Mouse (Mus musculus): ENCODE results near the gene Fbf1.

Fbf1 gene

DNA sequence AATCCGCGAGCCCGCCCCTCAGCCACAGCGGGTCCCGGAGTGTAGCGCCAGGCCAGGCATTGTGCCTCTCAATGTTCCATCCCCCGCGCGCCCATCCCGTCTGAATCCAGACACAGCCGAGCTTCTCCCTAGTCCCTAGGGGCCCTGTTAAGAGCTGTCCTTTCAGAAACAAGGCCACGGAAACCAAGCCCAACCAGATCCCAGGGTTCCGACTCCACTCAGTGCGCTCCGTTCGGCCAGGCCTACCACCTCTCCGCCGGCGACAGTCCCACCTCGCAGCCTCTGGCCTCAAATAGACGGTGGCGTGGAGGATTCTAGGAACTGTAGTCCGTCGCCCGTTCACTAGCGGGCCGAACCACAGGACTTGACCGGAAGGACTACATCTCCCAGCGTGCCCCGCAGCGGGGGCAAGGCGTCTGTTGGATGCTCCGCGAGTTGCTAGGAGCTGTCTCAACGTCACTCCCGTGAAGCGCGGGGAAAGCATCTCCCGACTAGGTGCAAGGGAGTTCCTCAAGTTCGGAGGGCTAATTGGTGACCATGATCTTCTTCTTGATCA lies at the start of gene Fbf1:
Fbf1 (minus strand) TSS at position 283 of the 556 bp plus-strand sequence.
- DNase-seq = peak; percentile 97

DNA sequence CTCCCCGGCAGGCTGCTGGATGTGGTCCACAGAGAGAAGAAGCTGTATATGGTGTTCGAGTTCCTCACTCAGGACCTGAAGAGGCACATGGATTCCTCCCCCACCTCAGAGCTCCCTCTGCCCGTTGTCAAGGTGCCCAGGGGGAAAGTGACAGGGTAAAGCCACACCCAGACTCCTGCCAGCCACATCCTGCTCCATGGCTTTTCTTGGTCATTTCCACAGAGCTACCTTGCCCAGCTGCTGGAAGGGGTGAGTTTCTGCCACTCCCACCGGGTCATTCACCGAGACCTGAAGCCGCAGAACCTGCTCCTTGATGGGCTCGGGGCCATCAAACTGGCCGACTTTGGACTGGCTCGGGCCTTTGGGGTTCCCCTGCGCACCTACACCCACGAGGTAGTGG lies 48.6 kb upstream of the Fbf1 start:
- DNase-seq = no peak

DNA sequence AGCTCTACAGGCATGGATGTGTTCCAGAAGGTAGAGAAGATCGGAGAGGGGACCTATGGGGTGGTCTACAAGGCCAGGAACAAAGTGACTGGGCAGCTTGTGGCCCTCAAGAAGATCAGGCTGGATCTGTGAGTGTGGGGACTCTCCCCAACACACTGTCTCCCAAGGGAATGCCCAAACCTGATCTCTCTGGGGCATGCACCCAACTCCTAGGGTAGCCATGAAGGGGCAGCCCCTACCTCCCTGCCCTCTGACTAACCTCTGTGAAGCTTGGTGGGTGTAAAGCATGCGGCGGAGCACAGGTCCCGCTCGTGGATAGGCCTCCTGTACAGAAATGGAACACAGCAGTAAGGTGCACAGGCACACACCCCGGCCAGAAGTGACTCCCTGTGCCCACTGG lies 48.0 kb upstream of the Fbf1 start:
- no peak for DNase-seq

DNA sequence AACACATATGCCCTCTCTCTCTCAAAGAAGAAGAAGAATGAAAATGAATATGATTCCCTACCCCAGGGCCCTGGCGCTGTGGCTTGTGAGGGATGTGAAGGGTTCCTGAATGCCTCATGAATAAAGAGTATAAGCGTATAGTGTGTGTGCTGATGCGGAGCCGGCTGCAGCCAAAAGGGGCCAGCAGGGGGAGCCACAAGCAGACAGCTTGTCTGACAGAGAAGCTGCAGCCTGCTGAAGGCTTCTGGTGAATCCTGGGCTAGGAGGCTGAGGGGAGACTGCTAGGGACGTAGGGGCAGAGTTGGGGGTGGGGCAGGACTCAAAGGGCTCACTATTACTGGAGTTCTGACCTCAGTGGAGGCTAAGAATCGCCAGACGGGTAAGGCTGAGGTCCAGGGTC lies 47.2 kb upstream of the Fbf1 start:
- DNase-seq = peak; percentile 44

DNA sequence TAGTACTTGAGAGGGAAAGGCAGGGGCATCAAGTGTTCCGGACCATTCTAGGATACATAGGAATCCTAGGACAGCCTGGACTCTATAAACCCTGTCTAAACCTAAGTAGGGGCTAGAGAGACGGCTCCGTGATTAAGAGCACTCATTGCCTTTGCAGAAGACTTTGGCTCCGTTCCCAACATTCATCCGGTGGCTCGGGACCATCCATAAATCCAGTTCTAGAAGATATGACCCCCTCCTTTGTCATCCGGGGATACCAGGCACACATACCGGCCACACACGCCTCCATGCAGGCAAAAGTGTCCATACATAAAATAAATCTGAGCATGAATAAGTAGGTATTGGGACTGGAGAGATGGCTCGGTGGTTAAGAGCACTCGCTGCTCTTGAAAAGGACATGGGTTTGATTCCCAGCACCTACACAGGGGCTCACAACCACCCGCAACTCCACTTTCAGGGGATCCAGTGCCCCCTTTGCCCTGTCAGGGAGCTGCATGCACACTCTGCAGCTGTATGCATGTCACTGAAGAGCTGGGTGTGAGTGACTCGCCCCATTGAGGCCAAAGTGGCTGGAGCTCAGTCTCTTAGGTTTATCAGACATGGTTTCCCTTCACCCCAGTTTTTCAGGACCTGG lies 46.0 kb upstream of the Fbf1 start:
- DNase-seq = no peak

DNA sequence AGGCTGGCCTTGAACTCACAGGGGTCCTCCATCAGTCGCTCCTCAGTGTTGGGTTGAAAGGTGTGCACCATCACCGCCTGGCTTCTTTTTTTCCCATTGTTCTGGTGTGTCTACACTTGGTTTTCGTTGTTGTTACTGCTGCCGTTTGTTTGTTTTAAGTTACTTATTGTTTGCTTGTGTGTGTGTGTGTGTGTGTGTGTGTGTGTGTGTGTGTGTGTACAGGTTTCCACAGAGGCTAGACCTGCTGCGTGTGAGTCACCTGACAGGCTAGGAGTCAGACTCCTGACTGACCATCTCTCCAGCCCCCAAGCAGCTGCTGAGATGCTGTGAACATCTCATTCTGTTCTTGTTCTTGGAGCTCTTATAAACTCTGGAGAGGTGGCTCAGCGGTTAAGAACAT lies 44.9 kb upstream of the Fbf1 start:
- DNase-seq = no peak

DNA sequence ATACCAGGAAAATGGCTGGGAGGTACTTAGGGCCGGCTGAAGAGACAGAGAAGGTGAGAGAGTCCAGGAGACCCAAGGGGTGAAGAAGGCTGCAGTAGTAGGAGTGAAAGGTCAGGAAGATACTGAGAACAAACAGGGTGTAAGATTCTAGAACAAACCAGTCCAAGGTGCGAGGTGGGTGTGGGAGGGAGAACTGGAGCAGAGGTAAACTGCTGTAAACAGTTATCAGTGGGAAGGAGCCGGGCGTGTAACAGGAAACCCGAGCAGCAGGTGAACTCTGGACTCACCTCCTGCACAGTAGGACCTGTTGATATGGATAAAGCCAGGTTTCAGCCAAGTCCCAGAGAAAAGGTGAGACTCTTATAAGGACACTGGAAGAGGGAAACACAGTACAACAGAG lies 42.7 kb upstream of the Fbf1 start:
- DNase-seq = no peak

DNA sequence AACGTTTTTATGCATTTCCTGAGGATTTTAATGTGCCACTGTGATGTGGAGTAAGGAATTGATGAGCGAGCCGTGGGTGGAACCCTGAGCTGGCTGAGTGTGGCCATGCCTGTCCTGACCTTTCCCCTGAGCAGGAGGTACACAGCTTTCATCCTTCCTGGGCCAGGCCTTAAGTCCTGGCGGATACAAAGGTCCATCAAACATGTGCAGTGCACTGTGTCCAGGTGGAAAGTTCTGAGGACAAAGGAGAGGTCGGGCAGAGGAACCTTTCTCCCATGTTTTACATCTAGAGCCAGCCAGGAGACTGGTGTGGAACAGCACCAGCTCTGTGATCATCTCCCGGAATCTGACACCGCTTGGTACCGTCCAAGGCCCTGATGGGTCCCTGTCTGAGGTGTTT lies 41.3 kb upstream of the Fbf1 start:
- DNase-seq = no peak

DNA sequence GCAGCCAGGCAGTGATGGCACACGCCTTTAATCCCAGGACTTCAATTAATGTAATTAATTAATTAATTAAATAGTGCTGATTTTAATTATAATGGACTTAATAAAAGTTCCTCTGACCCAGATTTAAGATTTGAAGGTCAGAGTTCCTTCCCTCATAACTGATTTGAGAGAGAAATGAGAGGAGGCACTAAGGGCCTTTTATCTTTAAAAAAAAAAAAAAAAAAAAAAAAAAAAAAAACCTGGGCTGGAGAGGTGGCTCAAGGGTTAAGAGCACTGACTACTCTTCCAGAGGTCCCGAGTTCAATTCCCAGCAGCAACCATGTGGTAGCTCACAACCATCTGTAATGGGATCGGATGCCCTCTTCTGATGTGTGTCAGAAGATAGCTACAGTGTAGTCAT lies 40.7 kb upstream of the Fbf1 start:
- no peak for DNase-seq

DNA sequence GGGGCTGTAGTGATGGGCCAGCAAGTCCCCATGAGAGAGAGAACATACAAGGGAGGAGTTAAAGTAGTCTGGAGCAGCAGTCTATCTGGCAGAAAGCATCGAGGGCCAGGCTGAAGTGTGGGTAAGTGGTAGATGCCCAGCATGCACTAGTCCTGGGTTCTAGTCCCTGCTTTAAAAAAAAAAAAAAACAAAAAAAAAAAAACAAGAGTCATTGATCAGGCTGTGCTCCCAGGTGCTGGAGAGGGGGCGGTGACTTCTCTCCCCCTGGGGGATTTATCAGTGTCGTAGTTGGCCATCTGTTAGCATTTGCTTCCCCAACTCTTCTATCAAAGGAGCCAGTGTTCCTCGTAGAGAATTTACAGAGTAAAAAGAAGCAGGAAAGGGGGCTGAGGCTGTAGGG lies 38.7 kb upstream of the Fbf1 start:
- no peak for DNase-seq

DNA sequence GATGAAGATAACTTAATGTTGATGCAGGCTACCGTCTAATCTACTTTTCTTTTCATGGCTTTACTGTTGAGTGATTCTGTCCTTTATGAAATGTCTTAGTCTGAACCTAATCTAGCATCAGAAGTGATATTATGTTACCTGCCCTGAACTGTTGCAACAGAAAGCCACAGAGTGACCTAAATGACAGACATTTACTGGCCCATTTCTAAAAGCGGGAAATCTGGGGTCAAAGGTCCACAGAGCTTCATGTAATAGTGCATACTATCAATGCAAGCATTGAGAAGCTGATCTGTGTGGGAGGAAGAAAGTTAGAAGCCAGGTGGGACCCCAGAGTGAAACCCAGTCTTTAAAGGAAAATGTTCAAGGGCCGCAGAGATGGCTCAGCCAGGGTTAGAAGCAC lies 35.2 kb upstream of the Fbf1 start:
- no peak for DNase-seq

DNA sequence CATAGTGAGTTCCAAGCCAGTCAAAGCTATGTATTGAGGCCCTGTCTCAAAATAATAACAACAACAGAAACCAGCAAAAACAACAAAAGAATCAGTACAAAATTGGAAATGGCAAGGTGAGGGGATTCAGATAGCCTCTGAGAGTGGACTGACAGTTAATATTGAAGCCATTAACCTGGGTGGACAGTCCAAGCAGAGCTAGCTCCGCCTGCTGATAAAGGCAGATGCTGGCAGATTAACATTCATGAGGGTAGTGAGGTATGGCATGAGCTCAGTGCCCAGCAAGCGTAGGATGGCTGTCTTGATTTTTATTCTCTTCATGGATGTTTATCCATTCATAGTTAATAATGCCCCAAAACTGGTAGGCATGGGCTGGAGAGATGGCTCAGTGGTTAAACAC lies 33.2 kb upstream of the Fbf1 start:
- DNase-seq = no peak

DNA sequence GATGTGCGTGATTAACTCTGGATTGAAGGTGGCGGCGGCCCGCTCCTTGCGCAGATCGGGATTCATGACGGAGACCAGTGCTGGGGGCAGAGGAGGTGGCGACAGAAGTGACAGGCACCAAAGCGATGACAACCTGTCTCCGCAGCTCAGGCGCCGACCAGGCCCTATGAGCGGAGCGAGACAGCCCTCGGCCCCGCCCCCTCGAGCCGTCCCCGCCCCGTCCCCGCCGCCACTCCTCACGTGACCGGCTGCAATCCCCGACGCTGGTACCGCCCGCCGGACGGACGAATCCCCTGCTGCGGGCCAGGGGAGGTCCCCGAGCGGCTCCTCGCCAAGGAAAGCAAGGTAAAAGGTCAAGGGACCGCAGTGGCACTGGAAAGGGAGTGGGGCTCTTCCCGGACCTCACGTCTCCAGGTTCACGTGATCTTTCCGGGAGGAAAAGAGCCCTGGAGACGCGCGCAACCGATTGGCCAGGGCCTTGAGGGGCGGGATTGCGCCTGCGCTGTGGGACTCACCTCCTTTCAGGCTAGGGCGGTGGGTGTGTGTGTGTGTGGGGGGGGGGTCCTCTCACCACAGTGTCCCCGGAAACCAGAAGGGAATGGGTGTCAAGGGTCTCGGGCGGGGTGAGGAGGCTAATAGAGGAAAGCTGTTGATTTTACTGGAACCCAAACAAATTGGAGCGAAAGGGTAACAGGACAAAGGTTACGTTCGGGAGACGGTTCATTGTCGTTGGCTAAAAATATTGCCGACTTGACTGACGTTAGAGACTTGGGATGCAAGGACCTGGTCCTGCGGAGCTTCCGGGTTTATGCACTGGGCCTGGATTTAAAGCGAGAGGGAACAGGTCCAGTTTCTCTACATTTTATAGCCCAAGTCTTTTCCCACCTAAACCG lies 30.9 kb upstream of the Fbf1 start, which contains the start of the genes Ten1 and Acox1:
Ten1 (plus strand) TSS at position 217 of the 893 bp plus-strand sequence.
Acox1 (minus strand) TSS at position 407 of the 893 bp plus-strand sequence.
- DNase-seq = peak; percentile 98

DNA sequence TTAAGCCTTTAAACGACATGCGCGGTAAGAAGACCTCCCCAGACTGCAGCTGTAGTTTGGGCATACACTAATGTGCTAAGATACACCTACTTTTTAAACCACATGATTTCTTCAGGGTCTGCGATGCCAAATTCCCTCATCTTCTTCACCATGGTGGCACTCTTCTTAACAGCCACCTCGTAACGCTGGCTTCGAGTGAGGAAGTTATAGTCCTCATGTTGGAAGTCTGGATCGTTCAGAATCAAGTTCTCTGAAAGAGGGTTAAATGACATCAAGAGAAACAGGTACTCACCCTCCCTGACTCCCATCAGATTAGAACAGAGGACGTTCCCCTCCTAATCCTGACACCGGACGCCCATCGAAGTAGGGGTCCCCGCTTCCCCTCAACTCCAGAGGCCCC lies 30.2 kb upstream of the Fbf1 start:
- DNase-seq = no peak

DNA sequence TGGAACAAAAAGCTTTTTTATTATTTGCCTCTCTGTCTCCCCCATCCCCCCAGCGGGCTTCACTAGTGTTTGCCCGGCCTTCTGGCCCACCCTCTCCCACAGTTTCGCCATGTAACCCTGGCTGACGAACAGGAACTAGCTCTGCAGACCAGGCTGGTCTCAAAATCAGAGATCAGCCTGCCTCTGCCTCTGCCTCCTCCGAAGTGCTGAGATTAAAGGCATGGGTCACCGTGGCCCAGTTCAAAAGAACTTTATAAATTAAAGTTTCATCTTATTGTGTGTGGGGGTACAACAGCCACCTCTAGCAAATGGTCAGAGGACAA lies 29.6 kb upstream of the Fbf1 start:
- DNase-seq = no peak

DNA sequence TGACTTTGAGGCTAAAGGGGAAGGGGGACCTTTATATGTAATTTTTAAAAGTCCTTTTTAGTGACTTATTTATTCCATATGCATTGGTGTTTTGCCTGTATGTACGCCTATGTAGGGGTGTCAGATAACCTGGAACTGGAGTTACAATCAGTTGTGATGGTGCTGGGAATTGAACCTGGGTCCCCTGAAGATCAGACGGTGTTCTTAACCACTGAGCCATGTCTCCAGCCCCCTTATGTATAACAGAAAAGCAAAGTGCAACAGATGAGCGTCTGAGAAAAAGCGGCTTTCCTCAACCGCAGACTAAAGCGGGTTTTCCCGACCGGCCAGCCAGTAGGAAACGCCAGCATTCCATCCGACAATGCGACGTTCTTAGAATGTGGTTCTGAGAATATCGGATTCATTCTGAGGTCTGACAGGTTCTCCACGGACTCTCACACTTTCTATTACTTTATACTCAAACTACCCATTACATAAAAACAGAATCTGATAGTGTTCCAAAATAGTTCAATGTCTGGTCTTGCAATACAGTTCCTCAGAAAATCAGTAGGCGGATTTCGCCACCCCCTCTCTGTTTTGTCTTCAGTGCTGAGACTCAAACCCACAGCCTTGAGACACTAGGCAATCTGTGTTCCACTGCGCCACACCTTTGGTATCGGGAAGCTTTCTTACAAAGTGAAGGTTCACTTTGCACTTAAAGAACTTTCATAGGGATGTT lies 29.1 kb upstream of the Fbf1 start:
- DNase-seq = no peak

DNA sequence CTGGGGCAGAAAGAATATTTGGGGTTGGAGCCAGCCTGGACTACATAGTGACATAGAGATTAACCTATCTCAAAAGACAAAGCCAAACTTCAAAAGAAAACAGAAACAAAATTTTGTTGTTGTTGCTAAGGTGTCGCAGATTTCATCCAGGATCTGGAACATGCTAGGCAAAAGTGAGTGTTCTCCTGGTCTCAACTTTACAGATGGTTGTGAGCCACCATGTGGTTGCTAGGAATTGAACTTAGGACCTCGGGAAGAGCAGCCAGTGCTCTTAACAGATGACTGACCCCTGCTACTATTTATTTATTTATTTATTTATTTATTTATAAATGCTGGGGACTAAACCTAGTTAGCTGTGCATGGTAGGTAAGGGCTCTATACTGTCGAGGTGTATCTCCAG lies 28.4 kb upstream of the Fbf1 start:
- no peak for DNase-seq

DNA sequence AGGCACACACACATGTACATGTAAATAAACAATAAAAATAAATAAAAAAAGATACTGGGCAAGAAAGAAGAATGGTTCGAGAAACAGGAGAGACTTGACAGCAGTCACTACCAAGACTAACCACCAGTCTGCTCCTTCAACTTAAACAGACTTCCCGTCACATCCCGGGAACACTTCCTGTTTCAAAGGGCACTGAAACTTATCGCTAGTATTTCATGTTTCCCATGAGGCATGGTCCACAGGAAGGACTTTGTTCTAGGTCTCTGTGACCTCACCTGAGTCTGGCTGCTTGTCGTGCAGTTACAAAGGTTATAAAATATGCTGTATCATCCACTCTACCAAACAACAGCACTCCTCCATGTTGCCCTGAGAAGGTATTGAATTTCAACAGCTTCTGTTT lies 27.3 kb upstream of the Fbf1 start:
- DNase-seq = no peak

DNA sequence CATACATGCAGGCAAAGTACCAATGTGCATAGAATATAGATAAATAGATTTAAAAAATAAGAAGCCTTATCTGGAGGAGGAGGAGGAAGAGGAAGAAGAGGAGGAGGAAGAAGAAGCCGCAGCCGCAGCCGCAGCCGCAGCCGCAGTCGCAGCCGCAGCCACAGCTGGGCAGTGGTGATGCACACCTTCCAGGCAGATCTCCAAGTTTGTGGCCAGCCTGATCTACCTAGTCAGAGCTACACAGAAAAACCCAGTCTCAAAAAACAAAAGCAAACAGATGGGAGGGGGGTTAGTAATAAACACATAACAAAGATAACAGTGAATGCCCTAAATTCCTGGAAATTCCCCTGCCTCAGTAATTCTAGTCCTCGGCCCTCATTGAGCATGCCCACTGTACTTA lies 26.7 kb upstream of the Fbf1 start:
- no peak for DNase-seq

DNA sequence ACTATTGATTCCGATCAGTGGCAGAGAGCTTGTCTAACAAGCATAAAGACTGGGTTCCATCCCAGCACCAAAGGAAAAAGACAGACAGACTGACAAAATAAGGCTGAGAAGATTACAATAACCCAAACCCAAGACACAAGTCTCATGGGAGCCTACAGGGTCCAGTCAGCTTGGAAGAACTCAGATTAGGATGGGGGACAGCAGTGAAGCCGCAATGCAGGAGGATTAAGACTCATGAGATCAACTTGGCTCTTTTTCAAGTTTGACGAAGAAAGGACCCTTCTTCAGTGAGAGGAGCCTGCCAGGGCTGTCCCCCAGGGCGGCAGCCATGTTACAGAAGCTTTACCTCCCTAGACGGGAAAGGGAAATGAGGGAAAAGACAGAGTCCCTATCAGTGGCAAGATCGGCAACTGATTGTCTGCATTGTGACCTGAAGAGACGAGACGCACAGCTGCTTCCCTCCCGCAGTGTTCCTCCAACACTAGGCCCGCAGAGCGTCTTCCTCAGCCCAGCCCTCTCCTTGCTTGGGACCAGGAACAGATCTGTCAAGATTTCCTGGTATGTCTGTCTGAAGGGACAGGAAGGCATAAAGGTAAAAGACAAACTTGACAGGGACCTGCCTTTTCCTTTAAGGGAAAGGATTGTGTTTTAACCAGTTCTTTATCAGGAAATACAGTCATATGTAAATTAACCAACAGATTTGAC lies 19.4 kb upstream of the Fbf1 start:
- no peak for DNase-seq

DNA sequence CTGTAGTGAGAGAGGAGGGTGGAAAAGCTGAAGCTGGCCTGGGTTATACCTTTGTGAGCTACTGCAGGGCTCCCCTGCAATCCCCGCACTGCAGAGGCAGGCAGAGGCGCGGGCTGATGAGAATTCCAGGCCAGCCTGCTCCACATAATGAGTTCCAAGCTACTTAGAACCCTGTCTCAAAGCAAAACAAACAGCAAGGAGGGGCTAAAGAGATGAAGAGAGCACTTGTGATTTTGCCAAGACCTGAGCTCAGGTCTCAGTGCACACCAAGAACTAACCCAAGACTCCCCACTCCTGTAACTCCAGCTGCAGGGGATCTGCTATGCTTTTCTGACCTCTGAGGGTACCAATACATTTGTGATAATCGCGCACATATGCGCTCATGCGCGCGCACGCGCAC lies 18.4 kb upstream of the Fbf1 start:
- DNase-seq = no peak

DNA sequence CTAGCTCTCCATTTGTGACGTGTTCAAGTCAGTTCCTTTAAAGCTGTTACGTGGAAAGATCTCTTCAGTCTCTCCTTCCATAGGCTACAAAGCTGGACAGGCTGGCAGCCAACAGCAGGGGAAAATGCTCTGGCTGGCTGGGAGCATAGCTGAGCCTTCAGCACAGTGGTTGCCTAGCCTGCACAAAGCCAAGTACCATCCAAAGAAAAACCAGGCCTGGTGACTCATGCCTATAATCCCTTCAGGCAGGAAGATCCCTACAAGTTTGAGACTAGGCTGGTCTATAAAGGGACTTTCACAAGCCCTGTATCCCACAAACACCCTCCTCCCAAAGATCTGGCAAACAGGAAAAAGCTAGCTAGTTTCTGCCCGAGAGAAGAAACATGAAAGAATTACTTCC lies 17.9 kb upstream of the Fbf1 start:
- DNase-seq = no peak

Data from retina, postnatal 1 day (tissue).